Mouse (Mus musculus): ENCODE results near the gene Foxn3. TPM values are rescaled to one million over a fixed set of nuclear protein-coding genes. Genes with fewer than 3 reads are reported as not detected.
A peak's percentile ranks its signal among the peaks of the same experiment; 100 is the strongest.

Gene Foxn3
- 91.0 TPM in 1 of 2 replicates, not detected in the other for polyA plus RNA-seq (2012; ENCODE audit: insufficient read depth, insufficient read length, low replicate concordance, missing spikeins)

DNA sequence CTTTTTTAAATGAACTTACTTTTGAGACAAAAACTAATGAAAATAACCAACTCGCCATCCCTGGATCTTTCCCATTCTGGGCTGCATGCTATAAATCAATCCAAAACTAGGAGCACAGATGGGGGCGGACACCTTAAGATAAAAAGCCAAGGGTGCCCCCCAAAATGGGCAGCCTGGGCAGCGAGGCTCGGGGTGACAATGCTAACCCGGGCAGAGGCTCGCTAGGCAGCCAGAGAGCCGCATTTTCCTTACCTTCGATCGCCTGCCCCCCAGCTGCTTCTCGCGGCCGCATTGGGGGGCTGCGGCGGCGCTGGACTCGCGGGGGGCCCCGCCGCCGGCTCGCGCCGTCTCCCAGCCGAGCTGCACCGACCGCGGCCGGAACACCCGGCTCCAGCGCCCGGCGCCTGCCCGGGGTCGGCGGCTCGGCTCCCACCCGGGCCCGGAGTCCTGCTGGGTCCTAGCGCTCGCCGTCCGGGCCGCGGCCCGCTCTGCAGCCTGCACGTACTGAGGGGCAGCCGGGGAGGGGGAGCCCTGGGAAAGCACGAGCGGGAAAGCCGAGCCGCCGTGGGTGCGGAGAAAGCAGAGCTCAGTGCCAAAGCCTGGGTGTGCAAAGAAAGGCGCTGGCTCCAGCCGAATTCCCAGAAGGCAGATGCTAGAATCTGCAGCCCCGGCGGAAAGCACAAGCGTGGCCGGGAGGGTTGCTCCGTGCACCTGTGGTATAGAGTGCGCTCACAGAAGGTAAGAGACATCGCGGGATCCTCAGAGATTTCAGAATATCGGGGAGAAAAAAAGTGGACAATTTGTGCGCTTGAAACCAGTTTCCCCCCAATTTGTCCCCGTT is at the start of gene Foxn3:
TSS of gene Foxn3 (minus strand) at position 364 of the 841 bp plus-strand sequence.
- WGBS: under 1% methylated on average over 66 of the region's 66 CpGs
- Histone ChIP-seq H3K27ac (ENCODE audit: insufficient read depth, low read depth, low read length) (peak within 1 kb of the TSS; percentile 66), H3K4me3 (ENCODE audit: insufficient read depth, low read depth, low read length) (peak within 1 kb of the TSS; percentile 89), H3K4me1 (ENCODE audit: control insufficient read depth, insufficient read depth, low read length) (peaks cover 6% of the 10 kb centered on the region)
- TF ChIP-seq CTCF (IDR thresholded peaks at IDR 0.05; ENCODE audit: insufficient read depth, low read depth, low read length) (no peak), POLR2A (IDR thresholded peaks at IDR 0.05; ENCODE audit: insufficient read depth, low read depth, low read length) (0 out of 2 replicates have a peak, but pooled peaks have one; percentile 37)

DNA sequence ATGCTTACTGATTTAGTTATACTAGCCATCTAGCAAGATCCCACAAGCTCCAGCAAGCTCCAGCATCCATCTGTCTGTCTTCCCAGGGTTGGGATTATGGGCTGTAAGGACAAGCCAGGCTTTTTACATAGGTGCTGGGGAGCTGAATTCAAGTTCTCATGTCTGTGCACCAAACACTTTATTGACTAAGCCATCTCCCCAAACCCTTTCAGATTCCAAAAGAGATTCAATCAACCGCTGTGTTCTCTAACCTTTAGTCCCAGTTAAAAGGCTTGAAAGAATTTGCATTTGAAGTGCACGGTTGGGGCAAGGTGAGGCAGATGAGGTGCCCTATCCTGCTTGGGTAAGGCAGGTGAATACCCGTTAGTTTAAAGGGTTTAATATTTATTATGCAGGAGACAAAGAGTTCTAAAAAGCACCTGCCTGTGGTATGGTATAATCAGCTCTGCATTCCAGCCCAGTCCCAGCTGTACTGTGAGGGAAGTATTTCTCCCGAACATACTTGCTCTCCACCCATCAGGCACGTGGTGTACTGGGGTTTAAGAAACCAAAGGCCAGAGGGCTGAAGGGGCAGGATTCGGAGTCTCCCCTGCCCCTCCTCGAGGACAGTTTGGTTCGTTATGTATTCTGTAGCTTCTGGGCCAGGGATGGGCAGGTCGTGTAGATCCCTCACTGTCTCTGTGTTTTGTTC is 48.9 kb upstream of the Foxn3 start:
- TF ChIP-seq POLR2A (IDR thresholded peaks at IDR 0.05; ENCODE audit: insufficient read depth, low read depth, low read length): no peak
- no peak for TF ChIP-seq CTCF (IDR thresholded peaks at IDR 0.05; ENCODE audit: insufficient read depth, low read depth, low read length)
- no peak overlapping the region for H3K27ac ChIP-seq (ENCODE audit: insufficient read depth, low read depth, low read length)
- H3K4me1 ChIP-seq (ENCODE audit: control insufficient read depth, insufficient read depth, low read length): no peaks in the 10 kb centered on the region
- no peak overlapping the region for H3K4me3 ChIP-seq (ENCODE audit: insufficient read depth, low read depth, low read length)
- WGBS: 63% methylated on average over 9 of the region's 9 CpGs

DNA sequence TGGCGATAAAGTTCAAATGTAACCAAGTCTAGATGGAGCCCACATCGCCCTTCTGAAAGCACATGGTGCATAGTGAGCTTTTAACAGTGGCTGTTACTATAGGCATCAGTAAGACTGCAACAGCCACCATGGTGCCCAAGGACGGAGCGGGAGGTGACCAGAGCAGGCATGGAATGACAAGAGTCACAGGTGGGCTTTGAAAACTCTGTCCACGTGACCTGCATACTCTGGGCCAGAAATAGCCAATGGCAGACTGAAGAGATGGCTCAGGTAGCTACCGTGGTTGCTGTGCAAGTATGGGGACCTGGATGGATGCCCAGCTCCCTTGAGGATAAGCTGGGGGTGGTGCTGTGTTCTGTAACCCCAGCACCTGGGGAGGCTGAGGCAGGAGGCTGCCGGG is 47.5 kb upstream of the Foxn3 start:
- TF ChIP-seq POLR2A (IDR thresholded peaks at IDR 0.05; ENCODE audit: insufficient read depth, low read depth, low read length): no peak
- TF ChIP-seq CTCF (IDR thresholded peaks at IDR 0.05; ENCODE audit: insufficient read depth, low read depth, low read length): no peak
- no peaks in the 10 kb centered on the region for H3K4me1 ChIP-seq (ENCODE audit: control insufficient read depth, insufficient read depth, low read length)
- no peak overlapping the region for H3K4me3 ChIP-seq (ENCODE audit: insufficient read depth, low read depth, low read length)
- WGBS: 94% methylated on average over 7 of the region's 7 CpGs
- no peak overlapping the region for H3K27ac ChIP-seq (ENCODE audit: insufficient read depth, low read depth, low read length)

DNA sequence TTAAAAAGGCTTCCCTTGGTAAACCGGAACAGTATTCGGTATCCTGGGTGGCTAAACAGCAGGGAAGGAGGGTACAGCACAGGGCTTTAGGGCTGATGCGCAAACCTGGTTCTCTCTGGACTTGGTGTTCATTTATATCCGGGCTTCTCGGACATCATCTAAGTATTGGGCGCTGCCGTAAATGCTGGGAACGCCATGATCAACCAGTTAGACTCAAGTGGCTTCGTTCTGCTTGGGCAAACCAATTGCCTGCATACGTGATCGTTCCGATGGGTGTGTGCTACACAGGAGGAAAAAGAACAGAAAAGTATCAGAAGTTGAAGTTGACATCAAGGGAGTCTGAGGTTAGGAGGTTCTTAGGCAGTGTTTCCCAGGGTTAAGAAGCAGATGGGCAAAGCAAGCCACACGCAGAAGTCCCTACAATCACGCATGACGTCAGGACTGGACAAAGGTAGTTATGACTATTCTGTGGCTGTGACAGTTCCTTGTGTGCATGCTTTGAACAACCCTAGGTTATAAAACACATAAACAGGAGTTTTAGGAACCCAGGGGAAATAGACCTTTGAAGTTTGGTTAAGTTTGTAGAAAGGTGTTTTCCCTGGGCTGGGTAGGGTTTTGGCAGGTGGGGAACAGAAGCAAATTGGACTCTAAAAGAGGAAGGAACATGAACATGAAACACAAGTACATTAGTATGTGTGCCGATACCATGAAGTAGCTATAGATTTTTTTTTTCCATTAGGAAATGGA is 46.9 kb upstream of the Foxn3 start:
- no peaks in the 10 kb centered on the region for H3K4me1 ChIP-seq (ENCODE audit: control insufficient read depth, insufficient read depth, low read length)
- no peak overlapping the region for H3K4me3 ChIP-seq (ENCODE audit: insufficient read depth, low read depth, low read length)
- 95% methylated on average over 16 of the region's 16 CpGs for WGBS
- TF ChIP-seq CTCF (IDR thresholded peaks at IDR 0.05; ENCODE audit: insufficient read depth, low read depth, low read length) (no peak), POLR2A (IDR thresholded peaks at IDR 0.05; ENCODE audit: insufficient read depth, low read depth, low read length) (no peak)
- no peak overlapping the region for H3K27ac ChIP-seq (ENCODE audit: insufficient read depth, low read depth, low read length)

DNA sequence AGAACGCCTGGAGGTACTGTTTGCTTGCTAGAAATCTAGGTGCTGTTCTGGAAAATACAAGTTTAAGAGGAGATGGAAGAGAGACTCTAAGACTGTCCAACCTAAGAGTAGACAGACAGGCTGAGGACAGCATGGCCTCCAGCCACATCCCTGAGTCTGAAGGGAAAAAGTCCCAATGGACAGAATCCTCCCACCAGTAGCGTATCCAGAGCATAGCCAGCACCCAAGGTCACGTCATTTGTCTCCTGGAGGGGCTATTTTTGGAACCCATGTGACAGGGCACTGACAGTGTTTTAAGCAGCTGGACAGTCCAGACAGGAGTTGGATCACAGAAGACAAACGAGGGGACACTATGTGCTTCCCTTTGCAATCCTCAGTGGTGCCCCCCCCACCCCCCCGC is 46.3 kb upstream of the Foxn3 start:
- no peak overlapping the region for H3K27ac ChIP-seq (ENCODE audit: insufficient read depth, low read depth, low read length)
- 81% methylated on average over 5 of the region's 5 CpGs for WGBS
- no peak overlapping the region for H3K4me3 ChIP-seq (ENCODE audit: insufficient read depth, low read depth, low read length)
- H3K4me1 ChIP-seq (ENCODE audit: control insufficient read depth, insufficient read depth, low read length): no peaks in the 10 kb centered on the region
- TF ChIP-seq POLR2A (IDR thresholded peaks at IDR 0.05; ENCODE audit: insufficient read depth, low read depth, low read length) (no peak), CTCF (IDR thresholded peaks at IDR 0.05; ENCODE audit: insufficient read depth, low read depth, low read length) (no peak)

DNA sequence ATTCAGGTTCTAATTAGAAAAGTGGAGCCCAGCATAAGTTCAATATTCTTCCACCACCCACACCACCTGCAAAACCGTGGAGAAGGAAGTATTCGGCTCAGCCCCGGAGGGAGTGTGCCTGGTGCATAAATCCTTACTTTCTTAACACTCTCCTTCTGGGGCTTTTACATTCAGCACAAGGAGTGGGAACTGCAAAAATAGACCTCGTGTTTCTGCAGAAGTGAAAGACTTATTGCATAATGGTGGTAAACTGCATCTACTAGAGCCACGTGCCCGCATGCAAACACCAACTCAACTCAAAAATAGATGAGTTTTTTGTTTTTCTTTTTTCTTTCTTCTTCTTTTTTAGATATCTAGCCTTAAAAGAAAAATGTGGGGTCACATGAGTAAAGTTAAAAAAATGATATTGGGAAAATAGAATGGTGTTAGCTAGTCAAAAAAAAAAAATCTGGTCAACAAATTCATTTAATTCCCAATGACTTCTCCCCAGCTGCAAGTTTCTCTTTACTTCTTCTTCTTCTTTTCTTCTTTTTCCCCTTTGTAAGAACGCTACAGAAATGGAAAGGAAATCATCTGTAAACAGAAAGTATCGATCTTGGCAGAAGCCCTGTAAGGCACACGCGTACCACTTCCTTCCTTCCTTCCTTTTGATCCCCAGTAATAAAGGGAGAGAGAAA is 45.0 kb upstream of the Foxn3 start:
- Histone ChIP-seq H3K27ac (ENCODE audit: insufficient read depth, low read depth, low read length) (no peak overlapping the region), H3K4me1 (ENCODE audit: control insufficient read depth, insufficient read depth, low read length) (no peaks in the 10 kb centered on the region), H3K4me3 (ENCODE audit: insufficient read depth, low read depth, low read length) (no peak overlapping the region)
- TF ChIP-seq POLR2A (IDR thresholded peaks at IDR 0.05; ENCODE audit: insufficient read depth, low read depth, low read length) (no peak), CTCF (IDR thresholded peaks at IDR 0.05; ENCODE audit: insufficient read depth, low read depth, low read length) (no peak)
- WGBS: 67% methylated on average over 10 of the region's 10 CpGs

DNA sequence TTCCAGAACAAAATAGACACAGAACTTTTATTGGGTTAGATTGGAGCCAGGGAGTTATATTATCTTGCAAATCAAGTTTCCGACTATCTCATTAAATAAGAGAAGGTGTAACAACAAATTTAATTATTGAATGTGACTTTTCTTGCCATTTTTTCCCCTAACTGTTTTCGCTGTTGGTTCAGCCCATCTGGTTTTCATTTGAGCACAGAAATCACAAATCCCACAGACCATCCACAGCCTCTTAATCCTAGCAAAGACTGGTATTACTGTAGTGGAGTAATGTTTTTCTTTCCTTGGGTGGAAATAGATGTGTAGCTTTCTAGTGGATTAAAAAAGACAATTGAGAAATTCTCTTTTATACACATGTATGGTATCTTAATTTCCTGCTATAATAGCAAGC is 40.0 kb upstream of the Foxn3 start:
- 71% methylated on average over 2 of the region's 2 CpGs for WGBS
- Histone ChIP-seq H3K27ac (ENCODE audit: insufficient read depth, low read depth, low read length) (no peak overlapping the region), H3K4me3 (ENCODE audit: insufficient read depth, low read depth, low read length) (no peak overlapping the region), H3K4me1 (ENCODE audit: control insufficient read depth, insufficient read depth, low read length) (no peaks in the 10 kb centered on the region)
- TF ChIP-seq CTCF (IDR thresholded peaks at IDR 0.05; ENCODE audit: insufficient read depth, low read depth, low read length) (no peak), POLR2A (IDR thresholded peaks at IDR 0.05; ENCODE audit: insufficient read depth, low read depth, low read length) (no peak)

DNA sequence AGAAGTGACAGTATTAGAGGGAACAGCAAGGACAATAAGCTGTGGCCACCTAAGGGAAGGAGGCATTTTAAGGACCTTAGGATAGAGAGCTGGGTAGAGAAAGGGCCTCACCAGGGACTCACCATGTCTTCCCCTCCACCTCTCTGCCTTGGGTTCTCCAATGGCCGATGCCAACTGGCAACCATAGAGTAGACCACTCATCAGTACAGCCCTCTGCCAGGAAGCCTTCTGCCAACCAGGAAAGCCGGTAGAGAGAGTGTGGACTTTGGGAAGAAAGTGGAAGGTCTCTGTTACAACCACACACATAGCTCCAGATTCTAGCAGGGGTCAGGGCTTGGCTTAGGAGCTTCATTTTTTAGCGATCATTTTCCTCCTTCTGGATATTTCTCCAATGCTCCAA is 38.5 kb upstream of the Foxn3 start:
- 89% methylated on average over 3 of the region's 3 CpGs for whole genome bisulfite sequencing
- Histone ChIP-seq H3K4me1 (ENCODE audit: control insufficient read depth, insufficient read depth, low read length) (no peaks in the 10 kb centered on the region), H3K4me3 (ENCODE audit: insufficient read depth, low read depth, low read length) (no peak overlapping the region), H3K27ac (ENCODE audit: insufficient read depth, low read depth, low read length) (no peak overlapping the region)
- TF ChIP-seq CTCF (IDR thresholded peaks at IDR 0.05; ENCODE audit: insufficient read depth, low read depth, low read length) (no peak), POLR2A (IDR thresholded peaks at IDR 0.05; ENCODE audit: insufficient read depth, low read depth, low read length) (no peak)

All from olfactory bulb, adult 2 months (tissue).